Mouse (Mus musculus) heart, postnatal 4 days (tissue): ENCODE results near the gene Tmem80. TPM values are rescaled to one million over a fixed set of nuclear protein-coding genes. Genes with fewer than 3 reads are reported as not detected.
A peak's percentile ranks its signal among the peaks of the same experiment; 100 is the strongest.

Experiments
- DNase-seq: peaks from one replicate; pipeline ENCODE4 v3.0.0; 2021
- total RNA-seq, 2 experiments: library from RNA; stranded (reverse); gene quantifications; 2 replicates each; pipeline ENCODE4 v1.2.3; 2021

The Tmem80 gene
- total RNA-seq, 2 experiments from 2014 or later: 15.9 to 16.3 TPM

DNA sequence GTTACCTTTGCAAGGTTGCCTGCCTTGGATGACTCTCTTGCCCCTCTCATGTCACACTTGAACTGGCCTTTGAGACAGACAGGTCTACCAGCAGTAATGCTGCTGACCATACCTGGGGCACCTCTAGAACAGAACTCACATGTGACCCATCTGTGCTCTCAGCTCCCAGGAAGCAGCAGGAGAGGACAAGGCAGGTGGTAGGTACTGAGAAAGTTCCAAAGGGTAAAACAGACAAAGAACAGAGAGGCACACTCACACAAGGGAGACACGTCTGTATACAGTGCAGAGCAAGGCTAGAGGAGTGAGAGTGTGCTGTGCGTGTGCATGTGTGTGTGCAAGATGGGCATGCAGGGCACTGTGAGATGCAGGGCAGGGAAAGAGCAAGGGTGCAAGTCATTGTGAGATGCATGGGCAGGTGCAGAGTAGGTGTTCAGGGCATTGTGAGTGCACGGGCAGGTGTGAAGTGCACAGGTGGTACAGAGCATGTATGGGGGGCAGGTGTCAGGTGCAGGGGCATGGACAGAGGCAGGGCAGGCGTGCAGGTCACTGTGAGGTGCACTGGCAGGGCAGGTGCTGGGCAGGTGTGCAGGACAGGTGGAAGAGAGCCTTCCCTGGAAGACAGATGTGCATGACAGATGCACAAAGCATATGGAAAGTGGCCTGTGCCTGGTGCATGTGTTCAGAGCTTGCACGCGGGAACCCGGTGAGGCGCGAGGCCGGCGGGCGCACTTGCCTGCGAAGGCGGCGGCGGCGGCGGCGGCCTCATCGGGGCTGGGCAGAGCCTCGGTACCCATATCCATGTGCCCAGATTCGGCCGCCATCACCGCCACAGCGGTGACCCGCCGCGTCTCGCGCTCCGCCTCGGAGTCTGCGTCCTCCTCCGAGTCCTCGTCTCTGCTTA is 743 bp upstream of the Tmem80 start:
- DNase-seq: no peak

GRCm38 (mm10) chr7:141328373-141328990 is 943 bp downstream of the Tmem80 start:
- no peak for DNase-seq

GRCm38 (mm10) chr7:141330706-141331105 is 3.2 kb downstream of the Tmem80 start:
- no peak for DNase-seq

GRCm38 (mm10) chr7:141331990-141332389 is 4.5 kb downstream of the Tmem80 start:
- no peak for DNase-seq

GRCm38 (mm10) chr7:141335044-141335579 is 7.6 kb downstream of the Tmem80 start:
- no peak for DNase-seq

GRCm38 (mm10) chr7:141335682-141336081 is 8.1 kb downstream of the Tmem80 start:
- DNase-seq: no peak

DNA sequence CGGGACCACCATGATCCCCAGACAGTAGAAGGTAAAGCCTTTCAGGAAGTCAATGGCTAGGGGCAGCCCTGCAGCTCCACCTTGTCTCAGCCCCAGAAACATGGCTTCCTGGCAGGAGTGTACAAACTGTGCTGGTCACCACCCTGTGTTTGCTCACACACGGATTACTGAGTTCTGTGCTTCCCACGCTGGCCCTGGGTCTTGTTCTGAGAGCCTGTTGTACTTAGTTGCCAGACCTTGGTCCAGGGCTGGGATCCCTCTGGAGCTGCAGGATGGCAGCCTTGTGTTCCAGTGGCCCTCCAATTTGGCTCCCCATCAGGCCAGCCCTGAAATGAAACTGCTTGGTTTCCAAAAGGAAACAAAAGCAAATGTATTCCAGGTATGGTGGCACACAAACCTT is 8.8 kb downstream of the Tmem80 start:
- DNase-seq: no peak

GRCm38 (mm10) chr7:141337716-141338416 is 10.3 kb downstream of the Tmem80 start:
- DNase-seq: peak; percentile 7

- DNase-seq: peak; percentile 35
These were observed 11.1 kb downstream of the Tmem80 start, which contains the start of gene Eps8l2 for GRCm38 (mm10) chr7:141338576-141339131. Gene Eps8l2, plus strand, starts transcription at chr7:141338880.

GRCm38 (mm10) chr7:141339215-141339920 is 11.8 kb downstream of the Tmem80 start:
- DNase-seq: peak; percentile 4

DNA sequence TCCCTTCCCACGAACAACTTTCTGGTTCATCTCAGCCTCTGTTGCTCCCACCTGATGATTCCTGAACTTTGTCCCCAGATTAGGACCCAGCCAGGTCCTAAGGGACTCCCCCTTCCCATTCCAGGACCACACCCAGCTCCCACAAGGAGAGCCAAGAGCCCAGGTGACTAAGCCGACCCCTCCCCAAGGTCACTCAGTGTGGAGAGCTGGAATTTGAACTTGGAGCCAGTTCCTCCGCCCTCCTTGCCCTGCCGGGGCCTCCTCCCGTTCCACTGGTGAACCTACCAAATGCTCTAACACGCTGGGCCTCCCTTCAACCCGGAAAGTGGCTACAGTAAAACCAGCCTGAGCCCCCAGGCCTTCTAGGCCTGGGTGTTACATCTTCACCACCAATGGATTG is 12.5 kb downstream of the Tmem80 start:
- no peak for DNase-seq

- no peak for DNase-seq
These were observed 12.9 kb downstream of the Tmem80 start for GRCm38 (mm10) chr7:141340476-141340875.

DNA sequence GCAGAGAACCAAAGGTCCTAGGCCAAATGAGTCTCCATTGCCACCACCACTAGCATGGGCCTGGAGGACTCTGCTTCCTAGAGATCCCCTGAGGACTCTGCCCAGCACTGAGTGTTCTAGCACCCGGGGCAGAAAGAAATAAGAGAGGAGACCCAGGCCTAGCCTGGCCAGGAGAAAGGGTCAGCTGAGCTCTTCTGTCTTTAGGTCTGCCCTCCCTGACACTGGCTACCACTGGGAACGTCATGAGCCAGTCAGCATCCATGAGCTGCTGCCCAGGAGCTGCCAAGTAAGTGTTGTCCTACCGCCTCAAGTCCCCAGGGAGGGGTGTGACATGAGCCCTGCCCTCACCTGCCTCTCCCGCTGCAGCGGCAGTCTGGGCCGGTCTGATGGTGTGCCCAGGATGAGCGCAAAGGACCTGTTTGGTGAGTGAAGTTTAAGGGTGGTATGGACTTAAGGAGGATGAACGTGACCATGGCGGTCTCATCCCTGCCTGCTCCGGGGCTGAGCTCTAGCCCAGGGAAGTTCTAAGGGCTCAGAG is 14.2 kb downstream of the Tmem80 start:
- DNase-seq: peak; percentile 2

GRCm38 (mm10) chr7:141343230-141343629 is 15.7 kb downstream of the Tmem80 start:
- DNase-seq: no peak

DNA sequence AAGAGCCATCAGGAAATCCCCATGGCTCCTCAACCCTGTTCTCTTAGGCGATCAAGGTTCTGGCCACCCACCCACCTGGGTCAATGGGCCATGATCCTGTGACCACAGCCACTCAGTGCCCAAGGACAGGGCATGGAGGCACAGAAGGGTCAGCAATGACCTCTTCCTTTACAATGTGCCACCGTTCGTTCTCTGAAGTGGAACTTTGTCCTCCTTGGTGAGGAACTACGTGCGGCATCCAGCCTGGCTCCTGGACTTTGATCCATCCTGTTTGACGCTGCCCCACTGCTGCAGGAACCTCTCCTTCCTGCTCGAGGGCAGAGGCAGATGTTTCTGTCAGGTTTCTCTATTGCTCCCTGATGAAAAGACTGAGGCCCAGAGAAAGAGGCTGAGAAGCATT is 16.2 kb downstream of the Tmem80 start:
- no peak for DNase-seq

DNA sequence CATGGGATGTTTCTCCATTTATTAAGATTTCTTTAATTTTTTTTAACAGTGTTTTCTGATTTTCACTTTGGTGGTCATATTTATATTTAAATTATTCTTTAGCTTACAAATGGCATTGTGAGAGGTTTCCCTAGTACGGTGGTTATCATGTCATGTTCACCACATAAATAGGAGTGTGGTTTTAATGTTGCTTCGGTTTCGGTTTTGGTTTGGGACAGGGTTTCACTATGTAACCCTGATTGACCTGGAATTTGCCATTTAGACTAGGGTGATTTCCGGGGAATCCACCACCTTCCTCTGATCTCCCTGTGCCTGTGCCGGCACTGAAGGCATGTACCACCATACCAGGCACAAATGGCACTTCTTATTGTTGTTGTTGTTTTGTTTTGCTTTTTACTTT is 17.2 kb downstream of the Tmem80 start:
- DNase-seq: no peak

GRCm38 (mm10) chr7:141351061-141351460 is 23.5 kb downstream of the Tmem80 start:
- DNase-seq: no peak

DNA sequence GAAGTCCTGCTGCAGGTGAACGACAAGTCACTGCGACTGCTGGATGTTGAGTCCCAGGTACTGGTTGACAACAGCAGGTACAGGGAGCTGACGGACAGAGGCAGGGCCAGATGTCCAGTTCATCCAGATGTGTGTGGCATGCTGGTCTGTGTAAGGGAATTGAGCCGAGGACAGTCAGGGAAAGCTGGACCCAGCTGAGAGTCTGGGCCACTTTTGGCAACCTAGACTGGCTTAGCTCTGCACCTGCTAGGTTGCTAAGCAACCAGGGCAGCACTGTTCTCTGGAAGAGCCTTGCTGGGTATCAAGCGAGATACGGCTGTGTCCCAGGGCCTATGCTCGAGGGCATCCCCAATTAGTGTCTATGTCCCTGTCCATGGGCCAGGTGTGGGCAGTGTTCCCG is 27.5 kb downstream of the Tmem80 start:
- no peak for DNase-seq

DNA sequence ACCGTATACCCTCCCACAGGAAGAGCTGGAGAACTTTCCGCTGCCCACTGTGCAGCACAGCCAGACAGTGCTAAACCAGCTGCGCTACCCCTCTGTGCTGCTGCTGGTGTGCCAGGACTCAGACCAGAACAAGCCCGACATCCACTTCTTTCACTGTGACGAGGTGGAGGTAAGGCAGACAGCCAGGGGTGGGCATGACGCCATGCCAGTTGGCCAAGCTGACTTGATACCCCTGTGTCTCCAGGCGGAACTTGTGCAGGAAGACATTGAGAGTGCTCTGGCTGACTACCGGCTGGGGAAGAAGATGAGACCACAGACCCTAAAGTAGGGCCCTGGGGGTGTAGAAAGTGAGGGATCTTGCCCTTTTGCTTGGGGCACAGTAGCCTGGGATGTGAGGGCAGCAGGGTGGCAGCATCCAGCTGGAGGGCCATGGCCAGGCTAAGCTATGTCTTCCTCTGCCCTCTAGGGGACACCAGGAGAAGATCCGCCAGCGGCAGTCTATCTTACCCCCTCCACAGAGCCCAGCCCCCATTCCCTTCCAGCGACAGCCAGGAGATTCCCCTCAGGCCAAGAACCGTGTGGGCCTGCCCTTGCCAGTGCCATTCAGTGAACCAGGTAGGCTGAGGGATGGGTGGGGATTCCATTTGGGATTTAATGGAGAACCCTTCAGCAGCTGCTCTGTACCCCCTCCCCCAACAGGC is 28.2 kb downstream of the Tmem80 start:
- DNase-seq: no peak

DNA sequence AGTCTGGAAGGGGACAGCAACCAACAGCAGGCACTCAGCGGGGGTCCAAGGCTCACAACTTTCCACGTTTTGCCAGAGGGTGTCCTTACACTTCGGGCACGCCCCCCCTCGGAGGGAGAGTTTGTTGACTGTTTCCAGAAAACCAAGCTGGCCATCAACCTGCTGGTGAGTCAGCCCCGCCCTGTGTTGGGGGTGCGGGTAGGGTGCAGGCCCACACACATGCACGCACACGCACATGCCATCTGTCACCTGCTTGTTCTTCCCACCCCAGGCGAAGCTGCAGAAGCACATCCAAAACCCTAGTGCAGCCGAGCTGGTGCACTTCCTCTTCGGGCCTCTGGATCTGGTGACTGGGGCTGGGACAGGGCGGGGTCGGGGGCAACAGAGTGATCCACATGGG is 29.4 kb downstream of the Tmem80 start:
- DNase-seq: no peak

- DNase-seq: no peak
These were observed 34.0 kb downstream of the Tmem80 start for GRCm38 (mm10) chr7:141361510-141361909.
